Mouse (Mus musculus) ES-Bruce4 (cell line): ENCODE measurements around the gene Dnase2b.

Experiments
- CTCF ChIP-seq: IDR thresholded peaks from one replicate; pipeline ENCODE4 v1.8.1; 2011; ENCODE audit warnings: low read depth, low read length
- EP300 ChIP-seq: IDR thresholded peaks from 2 replicates; pipeline ENCODE4 v1.6.1; 2011; ENCODE audit warnings: low read depth, low read length; ENCODE audit not compliant: insufficient read depth
- POLR2A ChIP-seq: IDR thresholded peaks from one replicate; pipeline ENCODE4 v1.8.1; 2011; ENCODE audit warnings: low read length; ENCODE audit not compliant: insufficient read depth

GRCm38 (mm10) chr3:146617946-146618345, 2.5 kb upstream of the Dnase2b start:
- TF ChIP-seq CTCF = no peak
- no peak for TF ChIP-seq POLR2A
- no peak for TF ChIP-seq EP300
